Mouse (Mus musculus) limb, embryonic 12.5 days (tissue): ENCODE measurements around the gene Kcnab1. TPM values are rescaled to one million over a fixed set of nuclear protein-coding genes. Genes with fewer than 3 reads are reported as not detected.

Experiments used
- ATAC-seq: fragments of 200-750 bp; cut with Nextera tagmentation; 2 replicates; pipeline ENCODE4 v1.8.0; 2017; ENCODE audit warnings: low read depth, moderate TSS enrichment; ENCODE audit not compliant: insufficient number of reproducible peaks, insufficient read depth, low FRiP score, low TSS enrichment
- H3K27ac ChIP-seq: fragments of 300-500 bp; sonication (generic); 2 replicates; pipeline ENCODE4 v1.5.1; 2016; ENCODE audit warnings: mild to moderate bottlenecking, moderate library complexity
- H3K27me3 ChIP-seq: fragments of 300-500 bp; sonication (generic); 2 replicates; pipeline ENCODE4 v1.6.1; 2016; ENCODE audit warnings: mild to moderate bottlenecking, moderate library complexity
- H3K36me3 ChIP-seq: fragments of 300-500 bp; sonication (generic); 2 replicates; pipeline ENCODE4 v1.6.1; 2016; ENCODE audit warnings: mild to moderate bottlenecking, moderate library complexity
- H3K4me1 ChIP-seq: fragments of 300-500 bp; sonication (generic); replicated peaks from 2 replicates; pipeline ENCODE4 v1.6.1; 2016
- H3K4me2 ChIP-seq: fragments of 300-500 bp; sonication (generic); 2 replicates; pipeline ENCODE4 v1.6.1; 2016; ENCODE audit warnings: mild to moderate bottlenecking, moderate library complexity
- H3K4me3 ChIP-seq: fragments of 300-500 bp; sonication (generic); replicated peaks from 2 replicates; pipeline ENCODE4 v1.5.1; 2016; ENCODE audit warnings: mild to moderate bottlenecking
- H3K9ac ChIP-seq: fragments of 300-500 bp; sonication (generic); replicated peaks from 2 replicates; pipeline ENCODE4 v1.6.1; 2016; ENCODE audit warnings: mild to moderate bottlenecking, moderate library complexity
- H3K9me3 ChIP-seq: fragments of 300-500 bp; sonication (generic); 2 replicates; pipeline ENCODE4 v1.6.1; 2016; ENCODE audit warnings: mild to moderate bottlenecking, moderate library complexity
- WGBS: fragments of 180-500 bp; shearing (Covaris S2); methylation state at CpG from one replicate; pipeline ENCODE4 v1.1.7; 2016; 5-methylcytosine and 5-hydroxymethylcytosine counted together
- polyA plus RNA-seq: library from polyadenylated mRNA; unstranded; fragments of >200 nt; fragmentation: Nextera tagmentation; extraction: Ambion mirVana; gene quantifications from 2 replicates; pipeline ENCODE4 v1.2.1, GENCODE M21; 2016

Kcnab1 gene
- polyA plus RNA-seq, 1 experiment from 2014 or later = 8.5 TPM

DNA sequence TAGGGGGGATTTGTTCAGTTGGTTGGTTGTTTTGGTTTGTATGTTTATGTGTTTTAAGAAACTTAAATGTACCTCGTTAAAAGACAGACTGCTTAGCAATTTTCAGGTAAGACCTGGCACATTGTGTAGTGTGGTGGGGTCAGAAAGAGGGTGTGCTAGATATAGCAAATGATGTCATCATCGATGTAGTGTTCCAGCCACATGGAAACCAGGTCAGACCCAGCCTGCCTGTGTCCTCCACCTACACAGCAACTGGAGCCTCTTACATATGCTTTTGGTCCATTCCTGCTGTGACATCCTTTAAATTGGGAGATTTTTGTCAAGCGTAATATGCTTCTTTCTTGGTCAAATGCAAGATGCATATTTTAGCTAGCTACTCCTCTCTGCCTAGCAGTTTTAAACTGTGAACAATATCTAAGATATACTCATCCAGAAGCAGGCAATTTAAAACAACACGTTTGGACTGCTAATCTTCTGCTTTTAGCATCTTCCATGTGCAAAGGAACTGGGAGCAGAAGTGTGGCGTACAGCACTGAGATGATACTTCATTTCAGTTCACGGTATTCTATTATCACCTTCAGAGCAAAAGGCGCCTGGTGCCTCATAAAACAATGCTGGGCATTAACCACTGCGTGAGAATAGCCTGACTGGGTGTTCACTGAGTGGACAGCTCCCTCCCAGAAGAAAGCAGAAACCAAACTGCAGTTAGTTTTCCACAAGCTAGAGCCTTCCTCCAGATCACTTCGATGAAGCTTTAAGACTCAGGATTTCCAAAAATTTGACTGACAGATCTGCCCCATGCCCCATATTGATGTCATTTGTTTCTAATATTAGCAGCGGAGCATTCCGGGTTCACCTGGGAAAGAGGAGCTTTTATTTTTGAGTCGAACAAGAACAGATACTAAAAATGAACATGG, 153.6 kb downstream of the Kcnab1 start:
- H3K9ac ChIP-seq = no peak overlapping the region
- H3K27me3 ChIP-seq = no peaks in the 10 kb centered on the region
- no peak overlapping the region for H3K4me2 ChIP-seq
- H3K9me3 ChIP-seq = no peaks in the 10 kb centered on the region
- H3K4me1 ChIP-seq = no peaks in the 10 kb centered on the region
- H3K27ac ChIP-seq = no peak overlapping the region
- H3K4me3 ChIP-seq = no peak overlapping the region
- no peaks in the 10 kb centered on the region for H3K36me3 ChIP-seq
- 81% methylated on average over 12 of the region's 12 CpGs for WGBS
- no peak for ATAC-seq

DNA sequence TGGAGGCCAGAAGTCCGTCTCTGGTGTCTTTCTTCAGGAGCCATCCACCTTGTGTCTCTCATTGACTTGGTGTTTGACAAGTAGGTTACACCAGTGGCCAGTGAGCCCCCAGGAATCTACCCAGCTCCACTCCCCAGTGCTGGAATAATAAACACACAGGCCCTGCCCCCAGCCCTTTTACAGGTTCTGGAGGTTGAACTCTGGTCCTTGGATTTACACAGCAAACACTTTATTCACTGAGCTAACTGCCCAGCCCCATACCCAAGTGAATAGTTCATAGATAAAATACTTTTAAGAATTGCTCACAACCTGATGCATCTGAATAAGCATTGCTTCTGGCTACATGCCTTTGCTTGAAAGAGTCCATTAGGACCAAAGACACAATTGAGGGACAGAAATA, 164.1 kb downstream of the Kcnab1 start:
- H3K27me3 ChIP-seq = no peaks in the 10 kb centered on the region
- H3K9me3 ChIP-seq = no peaks in the 10 kb centered on the region
- H3K36me3 ChIP-seq = no peaks in the 10 kb centered on the region
- no peak overlapping the region for H3K4me3 ChIP-seq
- WGBS = 89% methylated on average over 1 of the region's 1 CpGs
- ATAC-seq = no peak
- H3K4me1 ChIP-seq = no peaks in the 10 kb centered on the region
- no peak overlapping the region for H3K27ac ChIP-seq
- no peak overlapping the region for H3K9ac ChIP-seq
- H3K4me2 ChIP-seq = no peak overlapping the region

DNA sequence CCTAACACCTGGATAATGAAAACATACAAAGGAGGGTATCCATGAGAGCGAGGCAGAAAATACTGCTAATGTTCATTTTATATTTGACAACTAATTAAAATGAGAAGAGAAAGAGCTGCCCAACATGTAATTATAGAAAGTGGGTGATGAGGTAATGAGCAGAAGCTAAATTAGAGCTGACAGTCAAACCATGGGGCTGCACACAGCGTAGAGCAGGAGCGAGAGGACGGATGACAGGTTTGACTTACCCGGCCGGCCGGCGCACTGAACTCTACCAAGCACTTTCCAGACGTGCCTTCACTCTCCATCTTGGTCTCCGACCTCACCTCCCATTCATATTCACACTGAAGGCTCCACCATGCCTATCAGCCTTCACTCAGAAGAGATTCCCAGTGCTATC, 168.6 kb downstream of the Kcnab1 start:
- Histone ChIP-seq H3K36me3 (no peaks in the 10 kb centered on the region), H3K4me3 (no peak overlapping the region), H3K4me2 (no peak overlapping the region), H3K9me3 (no peaks in the 10 kb centered on the region), H3K27ac (no peak overlapping the region), H3K4me1 (no peaks in the 10 kb centered on the region), H3K27me3 (no peaks in the 10 kb centered on the region), H3K9ac (no peak overlapping the region)
- 92% methylated on average over 10 of the region's 10 CpGs for WGBS
- ATAC-seq = no peak

DNA sequence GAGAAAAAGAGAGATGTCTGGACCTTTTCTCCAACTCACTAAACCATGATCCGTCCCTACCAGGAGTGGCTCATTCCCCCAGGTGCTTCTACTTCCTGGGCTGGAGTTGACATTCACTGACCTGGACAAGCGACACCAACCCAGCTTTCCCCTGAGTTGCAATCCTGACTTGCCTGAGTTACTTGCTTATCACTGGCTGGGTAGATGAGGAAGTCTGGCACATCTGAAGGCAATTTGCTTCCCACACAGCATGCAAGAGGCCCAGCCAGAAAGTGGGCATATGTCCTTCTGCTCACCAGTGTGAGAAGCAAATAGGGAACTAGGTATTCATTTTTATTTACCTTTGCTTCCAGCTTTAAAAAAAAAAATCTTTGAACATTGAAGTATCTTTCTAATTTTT, 174.2 kb downstream of the Kcnab1 start:
- H3K27ac ChIP-seq = no peak overlapping the region
- H3K9me3 ChIP-seq = no peaks in the 10 kb centered on the region
- H3K4me2 ChIP-seq = no peak overlapping the region
- no peak overlapping the region for H3K4me3 ChIP-seq
- H3K9ac ChIP-seq = no peak overlapping the region
- ATAC-seq = no peak
- H3K4me1 ChIP-seq = no peaks in the 10 kb centered on the region
- WGBS = 81% methylated on average over 2 of the region's 2 CpGs
- no peaks in the 10 kb centered on the region for H3K36me3 ChIP-seq
- H3K27me3 ChIP-seq = no peaks in the 10 kb centered on the region

DNA sequence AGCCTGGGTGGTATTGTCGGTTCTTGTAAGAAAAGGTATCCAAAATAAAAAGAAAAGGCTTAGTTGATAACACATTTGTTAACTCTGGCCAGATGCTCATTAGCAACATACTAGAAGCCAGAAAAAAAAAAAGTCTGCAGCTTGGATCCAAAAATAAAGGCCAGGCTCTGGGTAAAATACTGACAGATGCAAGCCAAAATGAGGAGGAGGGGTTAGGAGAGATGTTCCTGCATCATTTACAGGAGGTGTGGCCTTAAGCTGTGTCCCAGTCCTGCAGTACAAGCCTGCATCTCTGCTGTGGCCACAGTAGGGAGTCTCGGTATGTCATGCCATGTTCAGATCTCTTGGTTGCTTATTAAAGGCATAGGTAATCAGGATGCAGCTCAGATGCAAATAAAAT, 179.8 kb downstream of the Kcnab1 start:
- H3K4me3 ChIP-seq = no peak overlapping the region
- no peak overlapping the region for H3K27ac ChIP-seq
- ATAC-seq = no peak
- no peak overlapping the region for H3K9ac ChIP-seq
- H3K4me2 ChIP-seq = no peak overlapping the region
- no peaks in the 10 kb centered on the region for H3K9me3 ChIP-seq
- H3K4me1 ChIP-seq = no peaks in the 10 kb centered on the region
- H3K36me3 ChIP-seq = no peaks in the 10 kb centered on the region
- WGBS = 66% methylated on average over 2 of the region's 2 CpGs
- H3K27me3 ChIP-seq = no peaks in the 10 kb centered on the region

DNA sequence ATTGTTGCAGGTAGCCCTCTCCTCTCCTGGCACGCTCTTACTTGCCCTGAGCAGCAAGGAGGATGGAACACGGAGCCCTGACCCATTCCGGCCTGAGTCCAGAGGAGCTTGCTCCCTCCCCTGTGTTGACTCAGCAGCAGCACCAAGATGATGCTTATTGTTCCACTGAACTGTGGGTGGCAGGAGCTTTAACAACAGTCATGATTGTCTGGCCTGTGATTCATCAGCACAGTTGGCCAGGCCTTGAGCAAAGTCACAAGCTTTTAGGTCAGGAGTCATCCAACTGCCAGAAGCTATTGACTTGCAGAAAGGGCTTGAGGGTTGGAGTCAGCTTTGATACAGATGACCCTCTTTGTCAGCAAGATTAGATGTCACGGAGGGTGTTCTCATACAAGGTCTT, 187.8 kb downstream of the Kcnab1 start:
- H3K9me3 ChIP-seq = no peaks in the 10 kb centered on the region
- H3K27ac ChIP-seq = no peak overlapping the region
- no peak overlapping the region for H3K9ac ChIP-seq
- ATAC-seq = no peak
- H3K4me3 ChIP-seq = no peak overlapping the region
- H3K4me2 ChIP-seq = no peak overlapping the region
- H3K4me1 ChIP-seq = no peaks in the 10 kb centered on the region
- H3K36me3 ChIP-seq = no peaks in the 10 kb centered on the region
- 66% methylated on average over 4 of the region's 4 CpGs for WGBS
- H3K27me3 ChIP-seq = no peaks in the 10 kb centered on the region

DNA sequence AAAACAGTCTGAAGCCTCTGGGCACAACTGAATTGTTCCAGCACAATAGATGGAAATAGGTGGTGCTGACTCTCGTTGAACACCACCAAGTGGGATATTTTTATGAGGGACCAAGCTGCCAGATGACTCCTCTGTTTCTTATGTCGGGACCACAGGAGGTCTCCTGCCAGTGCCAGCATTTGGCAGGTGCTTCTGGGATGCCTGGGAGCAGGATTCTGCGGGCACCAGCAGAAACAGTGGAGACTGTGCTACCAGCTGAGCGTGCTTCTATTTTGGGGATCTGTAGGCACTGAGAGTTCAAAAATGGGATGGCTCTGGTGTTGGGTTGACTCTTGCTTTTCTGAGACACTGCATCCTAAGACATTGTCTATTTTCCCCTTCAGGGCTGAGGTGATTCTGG, 190.0 kb downstream of the Kcnab1 start:
- Histone ChIP-seq H3K36me3 (no peaks in the 10 kb centered on the region), H3K27ac (no peak overlapping the region), H3K4me3 (no peak overlapping the region), H3K27me3 (no peaks in the 10 kb centered on the region), H3K4me1 (no peaks in the 10 kb centered on the region), H3K9ac (no peak overlapping the region), H3K4me2 (no peak overlapping the region), H3K9me3 (no peaks in the 10 kb centered on the region)
- 86% methylated on average over 4 of the region's 4 CpGs for WGBS
- no peak for ATAC-seq

DNA sequence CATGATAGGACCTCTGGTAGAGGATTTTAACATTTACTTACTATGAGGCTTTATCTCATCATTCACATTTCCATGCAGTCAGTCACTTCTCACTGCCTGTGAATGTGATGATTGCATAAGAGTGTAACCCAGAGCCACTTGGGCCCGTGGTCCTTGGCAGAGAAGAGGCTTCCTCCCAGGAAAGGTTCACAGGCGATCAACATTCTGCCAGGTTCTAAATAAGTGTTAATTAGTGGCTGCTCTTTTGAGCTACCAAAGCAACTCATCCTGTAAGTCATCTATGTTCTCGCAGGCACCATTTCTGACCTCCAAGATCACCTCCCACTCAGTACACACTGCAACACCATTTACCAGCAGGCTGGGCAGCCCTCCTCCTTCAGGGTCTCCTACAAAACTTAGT, 192.3 kb downstream of the Kcnab1 start:
- Histone ChIP-seq H3K36me3 (no peaks in the 10 kb centered on the region), H3K4me3 (no peak overlapping the region), H3K4me2 (no peak overlapping the region), H3K4me1 (no peaks in the 10 kb centered on the region), H3K9me3 (no peaks in the 10 kb centered on the region), H3K9ac (no peak overlapping the region), H3K27me3 (no peaks in the 10 kb centered on the region), H3K27ac (no peak overlapping the region)
- no peak for ATAC-seq
- WGBS = 60% methylated on average over 3 of the region's 3 CpGs

DNA sequence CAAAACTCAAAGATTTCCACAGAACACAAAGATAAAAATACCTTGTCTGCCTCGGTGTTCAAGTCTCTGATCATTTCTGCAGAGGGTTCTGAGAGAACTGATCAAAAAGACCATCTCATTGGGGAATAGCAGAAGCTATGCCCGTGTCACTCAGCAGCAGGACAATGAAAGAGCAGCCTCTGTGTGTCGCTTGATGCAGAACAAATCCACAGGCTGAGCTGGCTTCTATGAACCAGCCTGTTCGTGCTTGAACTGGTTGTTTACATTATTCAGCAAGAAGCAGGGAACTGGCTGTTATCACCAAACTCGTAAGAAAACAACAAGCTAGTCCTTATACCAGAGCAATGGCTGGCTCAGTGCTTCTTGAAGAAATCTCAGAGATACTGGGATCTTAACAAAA, 193.4 kb downstream of the Kcnab1 start:
- Histone ChIP-seq H3K27ac (no peak overlapping the region), H3K36me3 (no peaks in the 10 kb centered on the region), H3K9ac (no peak overlapping the region), H3K4me3 (no peak overlapping the region), H3K27me3 (no peaks in the 10 kb centered on the region), H3K9me3 (no peaks in the 10 kb centered on the region), H3K4me2 (no peak overlapping the region), H3K4me1 (no peaks in the 10 kb centered on the region)
- 41% methylated on average over 5 of the region's 5 CpGs for whole genome bisulfite sequencing
- ATAC-seq = no peak

DNA sequence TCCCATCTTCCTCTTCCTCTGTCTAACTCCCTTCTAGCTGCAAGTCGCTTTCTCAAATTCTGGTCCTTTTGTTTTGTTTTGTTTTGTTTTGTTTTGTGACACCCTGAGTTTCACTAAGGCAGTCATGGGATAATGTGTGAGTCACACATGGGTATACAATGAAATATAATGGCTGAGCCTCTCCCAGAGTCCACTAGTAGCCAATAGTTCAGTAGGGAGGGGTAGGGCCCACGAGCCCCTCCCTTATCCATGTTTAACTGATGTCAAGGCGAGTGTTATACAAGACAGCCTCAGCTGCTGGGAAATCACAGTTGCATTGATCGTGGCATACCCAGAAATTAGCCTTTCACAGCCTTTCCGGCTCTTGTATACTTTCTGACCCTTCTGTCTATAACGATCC, 206.7 kb downstream of the Kcnab1 start:
- H3K9me3 ChIP-seq = no peaks in the 10 kb centered on the region
- H3K27ac ChIP-seq = no peak overlapping the region
- H3K36me3 ChIP-seq = no peaks in the 10 kb centered on the region
- no peak overlapping the region for H3K4me2 ChIP-seq
- H3K4me3 ChIP-seq = no peak overlapping the region
- 77% methylated on average over 6 of the region's 6 CpGs for WGBS
- no peaks in the 10 kb centered on the region for H3K27me3 ChIP-seq
- no peak for ATAC-seq
- no peaks in the 10 kb centered on the region for H3K4me1 ChIP-seq
- H3K9ac ChIP-seq = no peak overlapping the region

DNA sequence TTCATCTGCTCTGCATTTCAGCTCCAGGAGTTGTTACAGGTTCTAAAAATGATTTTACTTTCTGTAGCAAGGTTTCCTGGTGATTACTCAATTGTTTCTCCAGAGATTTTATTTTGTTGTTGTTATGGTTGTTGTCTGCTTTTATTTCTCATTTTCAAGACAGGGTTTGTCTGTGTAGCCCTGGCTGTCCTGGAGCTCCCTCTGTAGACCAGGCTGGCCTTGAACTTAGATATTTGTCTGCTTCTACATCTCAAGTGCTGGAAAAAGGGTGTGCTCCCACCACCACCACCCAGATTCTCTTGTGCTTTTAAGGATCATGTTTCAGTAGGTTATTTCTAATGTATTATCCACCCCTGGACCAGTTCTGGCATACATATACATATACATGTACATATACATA, 207.6 kb downstream of the Kcnab1 start:
- Histone ChIP-seq H3K4me2 (no peak overlapping the region), H3K4me3 (no peak overlapping the region), H3K9me3 (no peaks in the 10 kb centered on the region), H3K4me1 (no peaks in the 10 kb centered on the region), H3K27me3 (no peaks in the 10 kb centered on the region), H3K36me3 (no peaks in the 10 kb centered on the region), H3K27ac (no peak overlapping the region), H3K9ac (no peak overlapping the region)
- ATAC-seq = no peak

DNA sequence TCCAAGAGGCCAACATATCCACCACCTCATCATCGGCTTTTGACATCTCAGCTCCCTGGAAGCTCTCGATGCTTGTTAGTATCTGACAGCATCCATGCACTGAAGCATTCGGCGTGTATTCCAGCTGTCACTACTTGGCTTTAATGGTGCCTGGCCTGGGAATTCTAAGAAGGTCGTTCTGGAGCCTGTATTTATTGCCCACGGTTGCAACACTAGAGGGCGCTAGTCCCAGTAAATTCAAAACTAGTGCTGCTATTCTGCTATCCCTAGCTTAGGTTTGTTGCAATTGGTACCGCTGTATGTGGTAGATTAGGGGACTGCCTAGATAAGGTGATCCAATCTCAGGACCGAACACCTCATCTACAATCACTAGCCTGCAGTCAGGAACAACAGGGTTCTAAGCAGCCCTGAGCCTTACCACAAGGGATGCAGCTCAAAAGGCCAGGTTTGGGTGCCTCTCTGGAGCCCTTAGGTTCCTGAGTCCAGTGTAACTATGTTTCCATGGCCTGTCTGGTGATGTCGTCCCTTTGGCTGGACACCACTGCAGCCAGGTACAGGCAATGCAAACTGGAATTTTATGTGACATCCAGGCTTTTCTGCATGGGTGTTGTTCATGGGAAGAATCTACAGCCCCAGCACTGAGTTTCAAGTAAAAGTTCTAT, 208.8 kb downstream of the Kcnab1 start:
- 45% methylated on average over 10 of the region's 10 CpGs for WGBS
- no peak for ATAC-seq
- H3K36me3 ChIP-seq = no peaks in the 10 kb centered on the region
- no peaks in the 10 kb centered on the region for H3K4me1 ChIP-seq
- H3K4me2 ChIP-seq = no peak overlapping the region
- H3K4me3 ChIP-seq = no peak overlapping the region
- no peaks in the 10 kb centered on the region for H3K27me3 ChIP-seq
- H3K27ac ChIP-seq = no peak overlapping the region
- H3K9ac ChIP-seq = no peak overlapping the region
- no peaks in the 10 kb centered on the region for H3K9me3 ChIP-seq
